Mouse (Mus musculus) olfactory bulb, adult 2 months (tissue): ENCODE measurements at regions not wholly inside any gene's neighbourhood (a gene's known extent, or its start where the extent isn't known, plus 50 kb on each side); places are given as distances from the start of the nearest gene placed in this dataset.
A peak's percentile ranks its signal among the peaks of the same experiment; 100 is the strongest.
"Not testable (repeated sequence)": the region's sequence is repeated elsewhere in the genome, so short reads cannot be mapped to it uniquely, and the experiment has no call there.

Experiments used
- H3K27ac ChIP-seq: fragments of 200-500 bp; 2 replicates; pipeline ENCODE4 v1.5.1; 2012; ENCODE audit warnings: low read depth, low read length; ENCODE audit not compliant: insufficient read depth
- H3K4me1 ChIP-seq: fragments of 200-500 bp; 2 replicates; pipeline ENCODE4 v1.6.1; 2012; ENCODE audit warnings: low read length; ENCODE audit not compliant: control insufficient read depth, insufficient read depth
- H3K4me3 ChIP-seq: fragments of 200-500 bp; 2 replicates; pipeline ENCODE4 v1.5.1; 2012; ENCODE audit warnings: mild to moderate bottlenecking, low read depth, low read length, moderate library complexity; ENCODE audit not compliant: insufficient read depth
- CTCF ChIP-seq: fragments of 200-500 bp; IDR thresholded peaks from 2 replicates; pipeline ENCODE4 v1.5.1; 2012; ENCODE audit warnings: low read depth, mild to moderate bottlenecking, low read length, moderate library complexity; ENCODE audit not compliant: insufficient read depth
- POLR2A ChIP-seq: fragments of 200-500 bp; IDR thresholded peaks from 2 replicates; pipeline ENCODE4 v1.6.1; 2012; ENCODE audit warnings: mild to moderate bottlenecking, low read depth, low read length, moderate library complexity; ENCODE audit not compliant: insufficient read depth
- WGBS: fragments of 180-500 bp; shearing (Covaris S2); methylation state at CpG from one replicate; pipeline ENCODE4 v1.1.7; 2018; 5-methylcytosine and 5-hydroxymethylcytosine counted together

DNA sequence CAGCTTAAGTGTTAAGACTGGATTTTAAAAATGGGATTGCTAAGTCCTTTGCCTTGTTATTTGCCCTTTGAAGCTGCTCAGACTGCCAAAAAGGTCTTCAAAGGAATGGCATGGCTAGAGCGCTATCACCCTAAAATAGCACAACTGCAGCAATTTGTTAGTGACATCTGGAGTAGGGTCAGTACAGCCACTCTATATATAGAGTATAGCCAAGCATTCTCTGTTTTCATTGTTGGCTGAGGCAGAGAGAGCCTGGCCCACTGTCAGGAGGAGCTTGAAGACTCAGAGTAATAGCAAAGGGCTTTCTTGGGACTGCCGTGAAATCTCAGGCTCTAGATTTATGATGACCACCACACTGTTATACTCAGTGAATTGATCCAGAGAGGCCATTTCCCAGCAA lies 90.6 kb upstream of the Usp47 start:
- H3K27ac ChIP-seq, result no peak overlapping the region
- no peaks in the 10 kb centered on the region for H3K4me1 ChIP-seq
- TF ChIP-seq POLR2A, result no peak
- no peak for TF ChIP-seq CTCF
- WGBS, result 88% methylated on average over 2 of the region's 2 CpGs
- no peak overlapping the region for H3K4me3 ChIP-seq

DNA sequence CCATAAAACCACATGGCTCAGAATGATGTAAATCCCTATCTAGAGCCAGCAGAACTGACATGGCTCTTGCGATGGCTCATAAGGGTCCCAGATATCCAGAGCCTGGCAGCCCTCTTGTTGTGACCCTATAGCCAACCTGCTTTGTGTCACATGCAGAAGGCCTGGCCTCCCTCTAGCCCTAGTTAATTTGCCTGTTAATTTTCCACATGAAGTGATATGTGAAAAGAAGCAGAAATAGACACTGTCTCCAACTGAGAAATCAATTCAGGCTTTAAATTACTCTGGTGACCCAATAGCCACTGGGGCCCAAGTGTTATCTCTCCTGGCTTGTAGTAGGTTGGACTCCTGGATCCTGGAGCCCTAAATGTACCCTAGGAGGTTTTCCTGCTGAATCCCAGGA lies 103.3 kb upstream of the Usp47 start:
- WGBS, result 59% methylated on average over 1 of the region's 1 CpGs
- H3K4me3 ChIP-seq, result no peak overlapping the region
- no peak overlapping the region for H3K27ac ChIP-seq

DNA sequence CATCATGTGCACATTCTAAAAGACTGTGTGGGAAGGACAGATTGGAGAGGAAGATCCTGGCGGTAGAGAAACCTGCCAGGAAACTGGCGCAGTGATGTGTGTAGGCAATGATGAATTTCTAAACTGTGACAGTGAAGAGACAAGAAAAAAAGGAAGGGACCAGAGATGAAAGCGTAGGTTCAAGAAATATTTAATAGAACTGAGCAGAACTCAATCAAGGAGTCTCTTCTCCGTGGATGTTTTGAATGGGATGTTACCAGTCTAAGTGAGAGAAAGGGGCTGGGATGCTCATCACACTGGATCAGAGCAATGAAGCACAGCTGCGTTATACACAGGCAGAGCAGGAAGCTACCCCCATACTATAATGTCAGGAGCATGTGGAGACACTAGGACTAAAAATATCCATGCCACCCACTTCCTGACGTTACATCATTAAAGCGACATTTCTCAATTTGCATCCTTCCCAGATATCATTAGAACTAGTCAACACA lies 119.5 kb upstream of the Usp47 start:
- Histone ChIP-seq H3K4me1 (no peaks in the 10 kb centered on the region), H3K4me3 (no peak overlapping the region), H3K27ac (no peak overlapping the region)
- TF ChIP-seq POLR2A (no peak), CTCF (no peak)
- 49% methylated on average over 7 of the region's 7 CpGs for WGBS

More for the DNA sequence above, 103.3 kb upstream of the Usp47 start:
- TF ChIP-seq POLR2A, result no peak
- TF ChIP-seq CTCF, result no peak
- no peaks in the 10 kb centered on the region for H3K4me1 ChIP-seq

DNA sequence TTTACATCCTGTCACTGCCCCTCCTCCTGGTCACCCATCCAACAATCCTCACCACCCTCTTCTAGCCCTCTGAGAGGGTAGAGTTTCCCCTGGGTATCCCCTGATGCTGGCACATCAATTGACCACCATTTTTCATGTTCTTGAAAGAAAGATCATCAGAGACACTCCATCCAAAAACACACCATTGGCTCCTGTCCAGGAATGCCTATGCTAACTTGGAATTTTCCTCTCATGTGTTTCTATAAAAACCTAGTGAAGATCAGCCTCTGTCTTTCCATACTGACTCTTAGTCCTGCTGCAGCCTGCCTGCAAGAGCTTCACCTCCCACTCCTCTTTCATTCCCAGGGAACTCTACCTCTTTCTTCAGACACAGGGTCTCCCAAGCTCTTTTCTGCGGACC lies 117.2 kb upstream of the Galnt18 start:
- TF ChIP-seq CTCF (no peak), POLR2A (no peak)
- 97% methylated on average over 1 of the region's 1 CpGs for WGBS
- Histone ChIP-seq H3K4me1 (no peaks in the 10 kb centered on the region), H3K27ac (no peak overlapping the region), H3K4me3 (no peak overlapping the region)

DNA sequence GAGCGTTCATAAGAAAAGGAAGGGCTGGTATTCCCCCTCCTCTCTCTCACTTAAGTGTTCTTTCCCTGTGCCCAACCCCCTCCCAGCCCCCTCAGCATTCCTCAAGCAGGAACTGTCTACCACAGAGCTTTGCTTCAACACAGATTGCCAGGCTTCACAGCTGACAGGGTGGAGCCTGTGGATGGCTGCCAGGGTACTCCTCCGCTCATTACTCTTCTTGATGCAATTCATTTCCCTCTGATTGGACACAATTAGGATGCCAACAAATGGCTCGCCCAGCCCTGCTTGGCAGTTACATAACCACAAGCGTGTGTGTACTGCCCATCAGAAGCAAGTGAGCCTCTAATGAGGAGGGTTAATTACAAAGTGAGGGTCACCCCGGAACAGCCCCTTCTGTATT lies 116.5 kb upstream of the Galnt18 start:
- Histone ChIP-seq H3K27ac (no peak overlapping the region), H3K4me1 (no peaks in the 10 kb centered on the region), H3K4me3 (no peak overlapping the region)
- 29% methylated on average over 5 of the region's 5 CpGs for whole genome bisulfite sequencing
- TF ChIP-seq POLR2A (no peak), CTCF (no peak)

- H3K4me3 ChIP-seq, result no peak overlapping the region
- H3K4me1 ChIP-seq, result no peaks in the 10 kb centered on the region
- 50% methylated on average over 2 of the region's 2 CpGs for WGBS
- no peak for TF ChIP-seq POLR2A
- no peak for TF ChIP-seq CTCF
- no peak overlapping the region for H3K27ac ChIP-seq
These were observed 103.2 kb upstream of the Galnt18 start for GRCm38 (mm10) chr7:111882991-111883390.

DNA sequence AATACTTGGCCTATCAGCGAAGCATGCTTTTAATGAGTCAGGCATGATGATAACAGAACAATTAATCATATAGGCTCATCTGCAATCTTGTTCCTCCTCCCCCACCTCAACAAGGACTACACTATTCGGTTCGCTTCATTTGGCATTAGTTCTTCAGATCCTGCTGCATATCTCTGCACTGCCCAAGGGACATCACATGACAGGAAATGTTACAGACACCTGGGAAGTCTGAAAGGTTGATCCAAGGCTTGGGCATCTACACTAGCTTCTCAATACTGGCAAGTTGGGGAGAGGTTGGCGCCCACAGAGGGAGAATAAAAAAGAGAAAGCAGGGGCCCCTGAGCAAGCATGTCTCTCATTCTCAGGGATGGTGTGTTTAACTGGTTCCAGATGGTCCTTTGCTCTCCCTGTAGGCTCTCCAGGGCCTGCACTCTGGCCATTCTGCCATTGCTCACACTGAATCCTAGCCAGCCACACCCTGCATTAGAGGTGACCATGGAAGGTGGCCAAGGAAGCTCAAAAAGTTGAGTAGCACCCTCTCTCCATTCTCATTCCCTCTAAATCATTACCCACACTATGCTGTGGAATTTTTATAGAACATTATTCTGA lies 100.4 kb upstream of the Galnt18 start:
- no peaks in the 10 kb centered on the region for H3K4me1 ChIP-seq
- H3K4me3 ChIP-seq, result no peak overlapping the region
- 92% methylated on average over 4 of the region's 4 CpGs for WGBS
- no peak overlapping the region for H3K27ac ChIP-seq
- TF ChIP-seq POLR2A, result no peak
- TF ChIP-seq CTCF, result no peak

DNA sequence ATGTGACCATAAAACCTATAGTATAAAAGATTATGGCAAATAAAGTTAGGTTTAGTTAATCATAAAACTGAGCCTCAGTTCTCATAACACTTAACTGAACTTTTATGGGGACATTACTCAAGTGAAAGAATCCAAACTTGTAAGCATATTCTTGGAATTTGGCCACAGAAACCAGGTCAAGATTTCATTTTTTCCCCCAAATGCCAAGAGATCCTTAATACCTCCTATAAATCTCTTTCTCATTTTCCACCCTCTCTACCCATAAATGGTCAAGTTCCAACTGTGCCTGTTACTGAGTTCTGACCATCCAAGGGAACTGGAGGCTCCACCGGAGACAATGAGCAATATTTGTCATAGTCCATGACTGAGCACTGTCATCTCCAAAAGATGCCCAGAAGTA lies 97.8 kb upstream of the Galnt18 start:
- 100% methylated on average over 1 of the region's 1 CpGs for WGBS
- Histone ChIP-seq H3K4me1 (no peaks in the 10 kb centered on the region), H3K27ac (no peak overlapping the region), H3K4me3 (no peak overlapping the region)
- TF ChIP-seq POLR2A (no peak), CTCF (no peak)

DNA sequence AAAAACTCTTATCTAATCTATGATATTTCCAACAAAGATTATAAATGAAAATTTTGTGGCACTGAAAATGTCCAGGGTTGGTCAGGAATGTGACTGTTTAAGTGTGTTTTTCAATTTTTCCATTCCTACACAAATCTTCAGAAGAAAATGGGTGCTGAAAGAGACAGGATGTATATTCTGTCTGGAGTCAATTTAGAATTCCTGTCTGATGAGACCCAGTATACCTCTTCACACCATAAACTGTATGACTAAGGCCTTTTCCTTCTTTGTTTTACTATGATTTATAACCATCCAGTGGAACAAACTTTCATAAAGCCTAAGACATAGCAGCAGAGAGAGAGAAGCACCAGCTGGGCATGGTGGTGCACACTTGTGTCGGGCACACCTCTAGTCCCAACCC lies 96.2 kb upstream of the Galnt18 start:
- Histone ChIP-seq H3K4me3 (no peak overlapping the region), H3K27ac (no peak overlapping the region), H3K4me1 (no peaks in the 10 kb centered on the region)
- WGBS, result 93% methylated on average over 1 of the region's 1 CpGs
- no peak for TF ChIP-seq CTCF
- TF ChIP-seq POLR2A, result no peak

DNA sequence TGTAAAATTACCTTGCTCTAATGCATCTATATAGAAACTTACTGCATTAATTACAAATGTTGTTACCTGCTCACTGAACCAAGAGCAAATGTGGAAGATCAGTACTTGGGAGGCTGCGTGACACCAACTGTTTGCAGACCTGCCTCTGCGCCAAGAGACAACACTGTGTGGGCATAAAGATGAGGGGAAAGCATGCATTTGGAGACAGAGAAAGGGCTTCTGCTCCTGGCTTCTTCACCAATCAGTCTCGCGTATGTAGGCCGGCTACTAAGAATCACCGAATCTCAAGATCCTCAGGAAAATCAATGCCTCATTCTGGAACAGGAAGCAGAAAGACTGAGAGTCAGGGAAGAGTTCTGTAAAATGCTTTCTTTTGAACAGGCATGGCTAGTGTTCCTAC lies 89.6 kb upstream of the Galnt18 start:
- WGBS, result 37% methylated on average over 6 of the region's 6 CpGs
- peak overlapping the region; percentile 85 for H3K27ac ChIP-seq
- H3K4me3 ChIP-seq, result no peak overlapping the region
- H3K4me1 ChIP-seq, result peaks cover 9% of the 10 kb centered on the region; the same call in 1 of the 2 replicates
- TF ChIP-seq CTCF (no peak), POLR2A (no peak)

- Histone ChIP-seq H3K4me1 (peaks cover 12% of the 10 kb centered on the region), H3K4me3 (no peak overlapping the region), H3K27ac (peak overlapping the region; percentile 67)
- TF ChIP-seq CTCF (no peak), POLR2A (no peak)
- whole genome bisulfite sequencing, result 18% methylated on average over 8 of the region's 8 CpGs
These were observed 83.3 kb upstream of the Galnt18 start for GRCm38 (mm10) chr7:111863035-111863434.

DNA sequence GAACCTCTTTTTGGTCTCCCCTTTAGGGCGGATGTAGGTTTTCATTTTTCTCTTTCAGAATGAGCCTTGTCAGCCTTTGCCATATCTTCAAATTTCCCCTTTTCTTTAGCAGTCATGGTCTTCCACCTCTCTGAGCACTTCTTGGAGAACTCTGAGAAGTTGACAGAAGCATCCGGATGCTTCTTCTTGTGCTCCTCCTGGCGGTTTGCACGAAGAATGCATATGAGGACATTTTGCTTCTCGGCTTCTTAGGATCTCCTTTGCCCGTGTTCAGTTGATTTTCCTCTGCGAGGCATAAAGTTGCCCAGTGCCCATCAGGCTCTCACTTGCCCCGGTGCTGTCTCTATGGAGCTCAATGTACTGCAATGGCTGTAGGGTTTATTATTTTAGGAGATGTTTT lies 78.5 kb upstream of the Galnt18 start:
- not testable (repeated sequence) for H3K4me1 ChIP-seq, H3K4me3 ChIP-seq
- 91% methylated on average over 8 of the region's 8 CpGs for WGBS

More for the DNA sequence above, 78.5 kb upstream of the Galnt18 start:
- H3K27ac ChIP-seq, result not testable (repeated sequence)
